Mouse (Mus musculus): ENCODE data around the gene Phyhd1. TPM values are rescaled to one million over a fixed set of nuclear protein-coding genes. Genes with fewer than 3 reads are reported as not detected.

Gene Phyhd1
- polyA plus RNA-seq, 1 experiment from 2014 or later = 13.3 TPM

DNA sequence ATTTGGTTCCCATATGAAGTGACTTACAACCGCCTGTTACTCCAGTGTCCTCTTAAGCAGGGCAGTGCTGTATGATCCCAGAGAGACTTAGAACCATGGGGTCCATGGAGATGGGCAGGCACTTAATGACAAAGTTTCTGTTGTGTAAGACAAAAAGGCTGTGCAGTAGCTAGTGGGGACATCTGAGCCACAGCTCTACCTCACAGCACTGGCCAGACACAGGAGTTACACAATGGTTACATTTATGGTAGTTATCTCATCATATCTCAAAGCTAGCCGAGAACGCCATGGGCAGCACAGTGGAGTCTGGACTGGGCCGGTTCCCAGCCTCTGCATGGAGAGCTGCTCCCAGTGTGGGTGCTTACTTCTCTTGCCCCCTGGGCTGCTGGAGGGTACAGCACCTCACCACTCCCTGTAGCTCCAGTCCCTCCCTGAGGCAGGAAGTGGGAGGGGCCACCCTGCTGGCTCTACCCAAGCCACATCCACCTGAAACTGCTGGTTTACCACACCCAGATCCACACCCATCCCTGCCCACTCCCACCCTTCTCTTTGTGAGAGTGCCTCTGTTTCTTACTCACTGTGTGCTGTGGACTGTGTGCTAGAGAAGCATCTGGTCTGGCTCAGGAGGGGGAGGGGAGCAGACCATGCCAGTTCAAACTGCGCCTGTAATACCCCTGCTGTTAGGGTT is 14.4 kb upstream of the Phyhd1 start:
- no peak overlapping the region for H3K4me3 ChIP-seq (replicated peaks; ENCODE audit: low read length)
- no peaks in the 10 kb centered on the region for H3K9me3 ChIP-seq (replicated peaks; ENCODE audit: control insufficient read depth, low read length)
- H3K36me3 ChIP-seq (ENCODE audit: control insufficient read depth, insufficient read depth, low read length) = peaks cover 14% of the 10 kb centered on the region
- WGBS = 58% methylated on average over 5 of the region's 5 CpGs
- peak overlapping the region; percentile 96 for H3K27ac ChIP-seq (ENCODE audit: low read length)
- H3K9ac ChIP-seq (ENCODE audit: low read length) = peak overlapping the region; percentile 57
- H3K4me1 ChIP-seq (ENCODE audit: control insufficient read depth, insufficient read depth, low read length) = peaks cover 20% of the 10 kb centered on the region; the same call in 1 of the 2 replicates
- no peaks in the 10 kb centered on the region for H3K27me3 ChIP-seq (ENCODE audit: control insufficient read depth, insufficient read depth, low read length)
- H3K4me2 ChIP-seq (ENCODE audit: low read depth, low read length) = peak overlapping the region; percentile 28; the same call in 1 of the 2 replicates
- ATAC-seq (ENCODE audit: insufficient read depth, low FRiP score) = peak; percentile 94

DNA sequence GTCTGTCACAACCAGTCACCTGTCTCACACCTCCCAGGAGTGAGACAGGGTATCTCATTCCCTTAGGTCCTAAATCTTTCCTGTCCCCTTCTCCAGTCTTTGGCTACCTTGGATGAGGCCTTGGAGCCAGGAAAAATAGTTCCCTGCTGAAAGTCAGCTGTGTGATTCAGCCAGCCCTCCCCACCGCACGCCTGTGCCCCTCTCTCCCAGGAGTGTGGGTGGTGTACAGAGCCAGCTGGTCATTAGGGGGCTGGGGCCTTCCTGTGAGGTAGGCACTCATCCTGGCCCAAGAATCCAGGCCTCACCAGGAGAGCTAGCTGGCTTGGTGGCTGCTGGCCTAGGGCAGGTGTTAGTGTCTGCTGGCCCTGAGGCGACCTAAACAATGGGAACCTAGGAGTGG is 13.5 kb upstream of the Phyhd1 start:
- H3K36me3 ChIP-seq (ENCODE audit: control insufficient read depth, insufficient read depth, low read length) = peaks cover 22% of the 10 kb centered on the region
- H3K4me3 ChIP-seq (replicated peaks; ENCODE audit: low read length) = no peak overlapping the region
- no peaks in the 10 kb centered on the region for H3K27me3 ChIP-seq (ENCODE audit: control insufficient read depth, insufficient read depth, low read length)
- H3K4me2 ChIP-seq (ENCODE audit: low read depth, low read length) = no peak overlapping the region
- peak overlapping the region; percentile 96 for H3K27ac ChIP-seq (ENCODE audit: low read length)
- H3K9ac ChIP-seq (ENCODE audit: low read length) = peak overlapping the region; percentile 57
- ATAC-seq (ENCODE audit: insufficient read depth, low FRiP score) = no peak
- no peaks in the 10 kb centered on the region for H3K9me3 ChIP-seq (replicated peaks; ENCODE audit: control insufficient read depth, low read length)
- peaks cover 20% of the 10 kb centered on the region; the same call in 1 of the 2 replicates for H3K4me1 ChIP-seq (ENCODE audit: control insufficient read depth, insufficient read depth, low read length)
- WGBS = 68% methylated on average over 3 of the region's 3 CpGs

DNA sequence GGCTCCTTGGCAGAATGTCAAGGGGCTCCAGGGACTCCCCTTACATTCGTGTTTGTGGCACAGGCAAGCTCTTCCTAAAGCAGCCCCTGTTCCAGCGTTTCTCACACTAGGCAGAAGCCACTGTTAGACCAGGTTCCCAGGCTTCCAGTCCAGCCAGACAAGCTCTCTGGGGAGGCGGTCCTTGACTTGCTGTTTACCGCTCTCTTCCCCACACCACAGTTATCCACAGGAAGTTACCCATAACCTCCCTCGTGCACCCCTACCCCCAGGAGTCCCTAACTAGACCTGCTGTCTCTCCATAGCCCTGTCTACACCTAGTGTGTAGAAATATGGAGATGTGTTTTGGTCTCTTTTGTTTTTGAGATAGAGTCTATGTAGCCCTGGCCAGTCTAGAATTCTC is 12.2 kb upstream of the Phyhd1 start:
- no peak overlapping the region for H3K4me2 ChIP-seq (ENCODE audit: low read depth, low read length)
- H3K9me3 ChIP-seq (replicated peaks; ENCODE audit: control insufficient read depth, low read length) = no peaks in the 10 kb centered on the region
- WGBS = 77% methylated on average over 5 of the region's 5 CpGs
- H3K36me3 ChIP-seq (ENCODE audit: control insufficient read depth, insufficient read depth, low read length) = peaks cover 22% of the 10 kb centered on the region
- H3K9ac ChIP-seq (ENCODE audit: low read length) = no peak overlapping the region
- H3K4me1 ChIP-seq (ENCODE audit: control insufficient read depth, insufficient read depth, low read length) = peaks cover 21% of the 10 kb centered on the region; the same call in 1 of the 2 replicates
- no peaks in the 10 kb centered on the region for H3K27me3 ChIP-seq (ENCODE audit: control insufficient read depth, insufficient read depth, low read length)
- H3K4me3 ChIP-seq (replicated peaks; ENCODE audit: low read length) = no peak overlapping the region
- ATAC-seq (ENCODE audit: insufficient read depth, low FRiP score) = no peak
- no peak overlapping the region for H3K27ac ChIP-seq (ENCODE audit: low read length)

DNA sequence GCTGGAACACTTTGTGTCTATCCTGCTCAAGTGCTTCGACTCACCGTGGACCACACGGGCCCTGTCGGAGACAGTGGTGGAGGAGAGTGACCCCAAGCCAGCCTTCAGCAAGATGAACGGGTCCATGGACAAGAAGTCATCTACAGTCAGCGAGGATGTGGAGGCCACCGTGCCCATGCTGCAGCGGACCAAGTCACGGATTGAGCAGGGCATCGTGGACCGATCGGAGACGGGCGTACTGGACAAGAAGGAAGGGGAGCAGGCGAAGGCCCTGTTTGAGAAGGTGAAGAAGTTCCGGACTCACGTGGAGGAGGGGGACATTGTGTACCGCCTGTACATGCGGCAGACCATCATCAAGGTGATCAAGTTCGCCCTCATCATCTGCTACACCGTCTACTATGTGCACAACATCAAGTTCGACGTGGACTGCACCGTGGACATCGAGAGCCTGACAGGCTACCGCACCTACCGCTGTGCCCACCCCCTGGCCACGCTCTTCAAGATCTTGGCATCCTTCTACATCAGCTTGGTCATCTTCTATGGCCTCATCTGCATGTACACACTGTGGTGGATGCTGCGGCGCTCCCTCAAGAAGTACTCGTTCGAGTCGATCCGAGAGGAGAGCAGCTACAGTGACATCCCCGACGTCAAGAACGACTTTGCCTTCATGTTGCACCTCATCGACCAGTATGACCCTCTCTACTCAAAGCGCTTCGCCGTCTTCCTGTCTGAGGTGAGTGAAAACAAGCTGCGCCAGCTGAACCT is 10.2 kb upstream of the Phyhd1 start:
- no peak for ATAC-seq (ENCODE audit: insufficient read depth, low FRiP score)
- Histone ChIP-seq H3K36me3 (ENCODE audit: control insufficient read depth, insufficient read depth, low read length) (peaks cover 27% of the 10 kb centered on the region), H3K9me3 (replicated peaks; ENCODE audit: control insufficient read depth, low read length) (no peaks in the 10 kb centered on the region), H3K4me2 (ENCODE audit: low read depth, low read length) (no peak overlapping the region), H3K4me1 (ENCODE audit: control insufficient read depth, insufficient read depth, low read length) (peaks cover 20% of the 10 kb centered on the region; the same call in 1 of the 2 replicates), H3K27me3 (ENCODE audit: control insufficient read depth, insufficient read depth, low read length) (no peaks in the 10 kb centered on the region), H3K27ac (ENCODE audit: low read length) (no peak overlapping the region), H3K4me3 (replicated peaks; ENCODE audit: low read length) (no peak overlapping the region), H3K9ac (ENCODE audit: low read length) (no peak overlapping the region)
- WGBS = 96% methylated on average over 42 of the region's 42 CpGs

DNA sequence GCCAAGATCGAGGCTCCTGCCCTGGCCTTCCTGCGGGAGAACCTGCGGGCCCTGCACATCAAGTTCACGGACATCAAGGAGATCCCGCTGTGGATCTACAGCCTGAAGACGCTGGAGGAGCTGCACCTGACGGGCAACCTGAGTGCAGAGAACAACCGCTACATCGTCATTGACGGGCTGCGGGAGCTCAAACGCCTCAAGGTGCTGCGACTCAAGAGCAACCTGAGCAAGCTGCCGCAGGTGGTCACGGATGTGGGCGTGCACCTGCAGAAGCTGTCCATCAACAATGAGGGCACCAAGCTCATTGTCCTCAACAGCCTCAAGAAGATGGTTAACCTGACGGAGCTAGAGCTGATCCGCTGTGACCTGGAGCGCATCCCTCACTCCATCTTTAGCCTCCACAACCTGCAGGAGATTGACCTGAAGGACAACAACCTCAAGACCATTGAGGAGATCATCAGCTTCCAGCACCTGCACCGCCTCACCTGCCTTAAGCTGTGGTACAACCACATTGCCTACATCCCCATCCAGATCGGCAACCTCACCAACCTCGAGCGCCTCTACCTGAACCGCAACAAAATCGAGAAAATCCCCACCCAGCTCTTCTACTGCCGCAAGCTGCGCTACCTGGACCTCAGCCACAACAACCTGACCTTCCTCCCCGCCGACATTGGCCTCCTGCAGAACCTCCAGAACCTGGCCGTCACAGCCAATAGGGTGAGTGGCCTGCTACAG is 9.2 kb upstream of the Phyhd1 start:
- H3K27ac ChIP-seq (ENCODE audit: low read length) = no peak overlapping the region
- ATAC-seq (ENCODE audit: insufficient read depth, low FRiP score) = no peak
- WGBS = 93% methylated on average over 30 of the region's 30 CpGs

DNA sequence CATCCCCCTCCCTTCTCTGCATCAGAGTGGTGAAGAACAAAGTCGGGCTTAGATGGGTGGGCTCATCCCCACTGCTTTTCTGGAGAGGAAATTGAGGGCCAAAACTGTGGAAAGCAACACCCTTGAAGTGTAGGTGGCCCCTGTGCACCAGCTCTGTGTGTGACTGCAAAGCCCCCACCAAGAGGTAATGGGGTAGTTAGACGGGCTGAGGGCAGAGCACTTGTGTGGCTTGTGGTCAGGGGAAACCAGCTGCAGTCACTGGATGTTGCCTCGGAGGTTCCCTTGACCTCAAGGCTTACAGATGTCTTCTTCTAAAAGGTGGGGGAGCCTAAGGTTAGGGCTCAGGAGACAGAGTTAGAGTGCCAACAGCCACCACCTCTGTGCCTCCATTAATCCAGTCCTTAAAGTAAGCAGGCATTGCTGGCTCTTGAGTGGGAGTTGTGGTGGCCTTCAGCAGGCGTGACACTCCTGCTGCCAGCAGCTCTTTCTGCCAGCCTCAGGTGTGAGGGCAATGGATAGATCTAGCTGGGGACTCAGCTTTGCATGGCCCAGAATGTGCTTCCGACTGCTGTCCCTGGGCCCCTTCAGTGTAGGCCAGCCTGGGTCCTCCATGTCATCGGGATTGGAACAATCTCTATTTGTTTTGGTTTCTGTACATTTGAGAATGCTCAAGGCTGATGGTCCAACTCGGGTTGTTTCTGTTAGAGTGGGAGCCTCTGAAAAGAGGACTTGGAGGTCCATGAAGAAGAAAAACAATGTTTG is 8.1 kb upstream of the Phyhd1 start:
- 75% methylated on average over 7 of the region's 7 CpGs for WGBS

More for the DNA sequence above, 9.2 kb upstream of the Phyhd1 start:
- Histone ChIP-seq H3K4me2 (ENCODE audit: low read depth, low read length) (no peak overlapping the region), H3K4me3 (replicated peaks; ENCODE audit: low read length) (no peak overlapping the region), H3K27me3 (ENCODE audit: control insufficient read depth, insufficient read depth, low read length) (no peaks in the 10 kb centered on the region), H3K36me3 (ENCODE audit: control insufficient read depth, insufficient read depth, low read length) (peaks cover 28% of the 10 kb centered on the region), H3K4me1 (ENCODE audit: control insufficient read depth, insufficient read depth, low read length) (peaks cover 15% of the 10 kb centered on the region; the same call in 1 of the 2 replicates), H3K9me3 (replicated peaks; ENCODE audit: control insufficient read depth, low read length) (no peaks in the 10 kb centered on the region), H3K9ac (ENCODE audit: low read length) (no peak overlapping the region)

DNA sequence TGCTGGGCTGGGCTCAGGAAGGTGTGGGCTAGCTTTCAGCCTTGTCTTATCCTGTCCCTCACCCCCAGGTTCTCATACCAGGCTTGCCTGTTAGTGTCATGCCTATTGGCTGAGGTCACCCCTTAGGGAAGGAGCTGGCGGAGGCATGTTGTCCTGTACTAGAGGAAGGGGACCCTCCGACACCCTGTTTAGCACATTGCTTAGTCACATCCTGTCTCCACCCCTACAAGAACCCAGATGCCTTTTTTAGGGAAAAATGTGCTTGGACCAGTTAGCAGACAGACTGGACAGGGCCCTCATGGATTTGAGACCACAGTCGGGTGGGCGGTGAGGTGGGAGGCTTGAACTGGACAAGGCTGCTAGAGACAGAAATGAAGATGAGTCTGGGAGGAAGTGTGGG is 7.4 kb upstream of the Phyhd1 start:
- Histone ChIP-seq H3K27me3 (ENCODE audit: control insufficient read depth, insufficient read depth, low read length) (no peaks in the 10 kb centered on the region), H3K4me2 (ENCODE audit: low read depth, low read length) (no peak overlapping the region), H3K36me3 (ENCODE audit: control insufficient read depth, insufficient read depth, low read length) (peaks cover 28% of the 10 kb centered on the region), H3K9ac (ENCODE audit: low read length) (0 out of 2 replicates have a peak overlapping the region, but pooled peaks have one; percentile 11), H3K4me3 (replicated peaks; ENCODE audit: low read length) (no peak overlapping the region), H3K27ac (ENCODE audit: low read length) (peak overlapping the region; percentile 17; the same call in 1 of the 2 replicates), H3K4me1 (ENCODE audit: control insufficient read depth, insufficient read depth, low read length) (peaks cover 5% of the 10 kb centered on the region; the same call in 1 of the 2 replicates), H3K9me3 (replicated peaks; ENCODE audit: control insufficient read depth, low read length) (no peaks in the 10 kb centered on the region)
- ATAC-seq (ENCODE audit: insufficient read depth, low FRiP score) = peak; percentile 33; the same call in 1 of the 2 replicates
- 56% methylated on average over 4 of the region's 4 CpGs for WGBS

More for the DNA sequence above, 8.1 kb upstream of the Phyhd1 start:
- no peaks in the 10 kb centered on the region for H3K9me3 ChIP-seq (replicated peaks; ENCODE audit: control insufficient read depth, low read length)
- no peak overlapping the region for H3K4me2 ChIP-seq (ENCODE audit: low read depth, low read length)
- no peak overlapping the region for H3K4me3 ChIP-seq (replicated peaks; ENCODE audit: low read length)
- no peak overlapping the region for H3K9ac ChIP-seq (ENCODE audit: low read length)
- H3K36me3 ChIP-seq (ENCODE audit: control insufficient read depth, insufficient read depth, low read length) = peaks cover 28% of the 10 kb centered on the region
- peaks cover 5% of the 10 kb centered on the region; the same call in 1 of the 2 replicates for H3K4me1 ChIP-seq (ENCODE audit: control insufficient read depth, insufficient read depth, low read length)
- no peaks in the 10 kb centered on the region for H3K27me3 ChIP-seq (ENCODE audit: control insufficient read depth, insufficient read depth, low read length)
- H3K27ac ChIP-seq (ENCODE audit: low read length) = no peak overlapping the region
- no peak for ATAC-seq (ENCODE audit: insufficient read depth, low FRiP score)
